Mouse (Mus musculus): ENCODE results near the gene Gtf2h5.

DNA sequence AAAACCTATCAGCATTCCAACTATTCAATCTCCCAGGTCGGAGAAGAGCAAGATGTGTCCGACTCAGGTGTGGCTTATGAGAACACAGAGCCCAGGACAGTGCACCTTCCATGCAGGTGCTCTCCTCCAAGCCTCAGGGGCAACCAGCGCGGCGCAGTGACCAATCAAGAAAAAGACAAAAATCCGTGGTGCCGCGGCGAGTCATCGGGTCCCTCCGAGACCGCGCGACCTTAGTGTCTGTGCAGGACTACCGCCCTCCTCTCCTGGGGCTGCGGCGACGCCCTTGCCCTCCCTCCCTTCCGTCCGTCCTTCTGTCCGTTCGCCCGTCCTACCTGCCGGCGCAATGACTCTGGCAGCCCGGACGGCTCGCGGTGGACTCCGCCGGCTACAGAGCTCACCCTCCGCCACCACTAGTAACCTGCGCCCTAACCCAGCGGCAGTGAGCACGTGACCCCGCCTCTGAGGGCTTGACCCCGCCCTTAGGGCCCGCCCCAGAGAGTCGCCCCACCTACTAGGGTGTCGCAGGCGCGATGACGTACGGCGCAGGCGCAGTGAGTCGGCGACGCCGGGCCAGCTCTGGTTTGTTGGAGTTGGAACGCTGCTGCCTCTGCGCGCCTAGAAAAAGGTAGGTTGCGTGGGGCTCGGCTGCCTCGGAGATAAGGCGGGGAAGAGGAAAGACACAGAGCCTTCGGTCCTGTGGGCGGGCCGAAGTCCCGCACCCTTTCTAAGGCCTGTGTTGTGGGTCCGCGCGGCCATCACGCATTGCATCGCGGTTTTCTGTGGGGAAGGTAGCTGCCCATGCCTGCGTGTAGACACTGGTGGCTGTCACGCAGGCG, at the start of gene Gtf2h5, which contains the start of gene Serac1:
- TF ChIP-seq CTCF (IDR thresholded peaks at IDR 0.05; ENCODE audit: borderline replicate concordance, insufficient read depth, low read depth, low read length) (no peak), POLR2A (IDR thresholded peaks at IDR 0.05; ENCODE audit: borderline replicate concordance, insufficient read depth, low read length) (peak; percentile 97)
